Mouse (Mus musculus): Measurements from ENCODE around the gene Cyp1a1. TPM values are rescaled to one million over a fixed set of nuclear protein-coding genes. Genes with fewer than 3 reads are reported as not detected.

Gene Cyp1a1
- total RNA-seq, 1 experiment, result 1.0 TPM

DNA sequence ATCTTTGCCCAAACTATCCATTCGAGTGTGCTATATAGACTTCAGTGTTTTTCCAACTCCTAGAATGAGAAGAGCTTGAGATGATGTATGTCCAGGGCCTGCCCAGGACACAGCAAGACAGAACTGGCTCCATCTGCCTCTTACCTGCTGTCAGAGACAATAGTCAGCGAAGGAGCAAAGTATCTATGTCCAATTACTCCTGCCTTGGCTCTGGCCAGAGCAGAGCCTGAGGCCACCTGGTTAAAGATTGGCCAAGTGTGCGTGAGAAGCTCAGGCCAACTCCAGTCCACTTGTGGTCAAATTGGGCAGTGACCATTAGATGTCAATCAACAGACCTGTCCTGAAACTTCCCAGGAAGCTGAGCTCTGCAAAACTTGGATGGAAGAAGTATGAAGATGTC is 18.2 kb upstream of the Cyp1a1 start:
- TF ChIP-seq ZNF384 (IDR thresholded peaks at IDR 0.05; ENCODE audit: low read depth, low read length) (no peak), MAFK (IDR thresholded peaks at IDR 0.05; ENCODE audit: insufficient read depth, low read depth, low read length) (no peak), HCFC1 (IDR thresholded peaks at IDR 0.05; ENCODE audit: borderline replicate concordance, insufficient read depth, low read length) (no peak), ZC3H11A (IDR thresholded peaks at IDR 0.05; ENCODE audit: borderline replicate concordance, low read depth, low read length) (no peak), CHD2 (IDR thresholded peaks at IDR 0.05; ENCODE audit: low read depth, low read length) (no peak)
- Histone ChIP-seq H3K9ac (ENCODE audit: insufficient read depth, low read depth, low read length, poor library complexity, severe bottlenecking) (no peak overlapping the region), H3K9me3 (ENCODE audit: control insufficient read depth, insufficient read depth, low read depth, low read length) (no peaks in the 10 kb centered on the region), H3K4me3 (ENCODE audit: insufficient read depth in 1 of 2, low read depth in 1 of 2, low read length in 2 of 2, poor library complexity in 1 of 2, severe bottlenecking in 1 of 2) (no peak overlapping the region), H3K4me1 (ENCODE audit: control insufficient read depth in 2 of 2, insufficient read depth in 2 of 2, low read length in 2 of 2, poor library complexity in 1 of 2) (peaks cover 0 to 2% of the 10 kb centered on the region in 2 experiments; a peak in 1 of 4 replicates), H3K27ac (ENCODE audit: insufficient read depth, low read depth, low read length, poor library complexity, severe bottlenecking) (no peak overlapping the region), H3K36me3 (ENCODE audit: control insufficient read depth, insufficient read depth, low read length, poor library complexity, severe bottlenecking) (no peaks in the 10 kb centered on the region)
- no peak for DNase-seq (ENCODE audit: low read depth, low spot score)
- in situ Hi-C loops (cut with MboI; ENCODE audit: low sequenced_read_pairs in 2 of 2, unreplicated experiment in 2 of 2), result no loop called here

DNA sequence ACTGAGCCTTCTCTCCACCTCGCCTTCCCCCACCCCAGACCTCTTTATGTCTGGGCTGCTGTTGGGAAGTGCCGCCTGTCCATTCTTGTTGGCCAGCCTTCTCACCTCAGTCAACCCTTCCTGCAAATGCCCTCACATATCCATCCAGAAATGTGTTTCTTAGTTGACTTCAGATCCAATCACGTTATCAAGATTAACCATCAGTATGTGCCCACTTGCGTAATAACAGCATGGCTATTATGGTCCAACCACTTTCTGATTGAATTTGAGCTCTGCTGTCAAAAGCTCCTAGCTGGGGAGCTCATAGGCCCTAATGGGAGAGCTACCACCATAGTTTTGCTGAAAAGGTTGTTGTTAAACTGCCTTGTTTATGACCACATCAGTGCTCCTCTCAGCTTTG is 16.7 kb upstream of the Cyp1a1 start:
- peaks cover 0 to 2% of the 10 kb centered on the region in 2 experiments; a peak in 1 of 4 replicates for H3K4me1 ChIP-seq (ENCODE audit: control insufficient read depth in 2 of 2, insufficient read depth in 2 of 2, low read length in 2 of 2, poor library complexity in 1 of 2)
- no peak overlapping the region for H3K27ac ChIP-seq (ENCODE audit: insufficient read depth, low read depth, low read length, poor library complexity, severe bottlenecking)
- no peak overlapping the region for H3K4me3 ChIP-seq (ENCODE audit: insufficient read depth in 1 of 2, low read depth in 1 of 2, low read length in 2 of 2, poor library complexity in 1 of 2, severe bottlenecking in 1 of 2)
- no peak overlapping the region for H3K9ac ChIP-seq (ENCODE audit: insufficient read depth, low read depth, low read length, poor library complexity, severe bottlenecking)
- H3K36me3 ChIP-seq (ENCODE audit: control insufficient read depth, insufficient read depth, low read length, poor library complexity, severe bottlenecking), result no peaks in the 10 kb centered on the region
- in situ Hi-C loops (cut with MboI; ENCODE audit: low sequenced_read_pairs in 2 of 2, unreplicated experiment in 2 of 2), result no loop called here
- TF ChIP-seq CHD2 (IDR thresholded peaks at IDR 0.05; ENCODE audit: low read depth, low read length) (no peak), MAFK (IDR thresholded peaks at IDR 0.05; ENCODE audit: insufficient read depth, low read depth, low read length) (no peak), HCFC1 (IDR thresholded peaks at IDR 0.05; ENCODE audit: borderline replicate concordance, insufficient read depth, low read length) (no peak), ZC3H11A (IDR thresholded peaks at IDR 0.05; ENCODE audit: borderline replicate concordance, low read depth, low read length) (no peak), ZNF384 (IDR thresholded peaks at IDR 0.05; ENCODE audit: low read depth, low read length) (no peak)
- no peaks in the 10 kb centered on the region for H3K9me3 ChIP-seq (ENCODE audit: control insufficient read depth, insufficient read depth, low read depth, low read length)
- no peak for DNase-seq (ENCODE audit: low read depth, low spot score)

DNA sequence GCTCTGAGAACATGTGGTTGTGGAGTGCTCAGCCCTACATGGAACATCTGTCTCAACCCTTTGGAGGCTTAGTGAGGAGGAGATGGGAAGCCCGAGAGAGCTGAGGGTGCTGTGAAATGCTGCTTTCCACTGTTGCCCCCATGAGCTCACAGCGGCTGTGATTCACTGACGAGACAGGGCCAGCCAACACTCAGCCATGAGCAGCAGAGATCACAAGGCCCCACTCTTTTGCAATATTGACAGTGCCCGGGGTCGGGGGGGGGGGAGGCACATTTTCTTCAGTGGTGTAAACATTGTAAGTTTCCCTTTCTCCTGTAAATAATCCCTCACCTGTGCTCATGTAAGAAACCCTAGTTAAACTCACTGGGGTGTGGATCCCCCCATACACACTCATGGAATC is 16.2 kb upstream of the Cyp1a1 start:
- H3K4me3 ChIP-seq (ENCODE audit: insufficient read depth in 1 of 2, low read depth in 1 of 2, low read length in 2 of 2, poor library complexity in 1 of 2, severe bottlenecking in 1 of 2), result no peak overlapping the region
- H3K36me3 ChIP-seq (ENCODE audit: control insufficient read depth, insufficient read depth, low read length, poor library complexity, severe bottlenecking), result no peaks in the 10 kb centered on the region
- in situ Hi-C loops (cut with MboI; ENCODE audit: low sequenced_read_pairs in 2 of 2, unreplicated experiment in 2 of 2), result no loop called here
- TF ChIP-seq CHD2 (IDR thresholded peaks at IDR 0.05; ENCODE audit: low read depth, low read length) (no peak), ZC3H11A (IDR thresholded peaks at IDR 0.05; ENCODE audit: borderline replicate concordance, low read depth, low read length) (no peak), MAFK (IDR thresholded peaks at IDR 0.05; ENCODE audit: insufficient read depth, low read depth, low read length) (no peak), ZNF384 (IDR thresholded peaks at IDR 0.05; ENCODE audit: low read depth, low read length) (no peak), HCFC1 (IDR thresholded peaks at IDR 0.05; ENCODE audit: borderline replicate concordance, insufficient read depth, low read length) (no peak)
- H3K9me3 ChIP-seq (ENCODE audit: control insufficient read depth, insufficient read depth, low read depth, low read length), result no peaks in the 10 kb centered on the region
- no peak overlapping the region for H3K9ac ChIP-seq (ENCODE audit: insufficient read depth, low read depth, low read length, poor library complexity, severe bottlenecking)
- H3K4me1 ChIP-seq (ENCODE audit: control insufficient read depth in 2 of 2, insufficient read depth in 2 of 2, low read length in 2 of 2, poor library complexity in 1 of 2), result peaks cover 0 to 2% of the 10 kb centered on the region in 2 experiments; a peak in 1 of 4 replicates
- no peak overlapping the region for H3K27ac ChIP-seq (ENCODE audit: insufficient read depth, low read depth, low read length, poor library complexity, severe bottlenecking)
- DNase-seq (ENCODE audit: low read depth, low spot score), result no peak

DNA sequence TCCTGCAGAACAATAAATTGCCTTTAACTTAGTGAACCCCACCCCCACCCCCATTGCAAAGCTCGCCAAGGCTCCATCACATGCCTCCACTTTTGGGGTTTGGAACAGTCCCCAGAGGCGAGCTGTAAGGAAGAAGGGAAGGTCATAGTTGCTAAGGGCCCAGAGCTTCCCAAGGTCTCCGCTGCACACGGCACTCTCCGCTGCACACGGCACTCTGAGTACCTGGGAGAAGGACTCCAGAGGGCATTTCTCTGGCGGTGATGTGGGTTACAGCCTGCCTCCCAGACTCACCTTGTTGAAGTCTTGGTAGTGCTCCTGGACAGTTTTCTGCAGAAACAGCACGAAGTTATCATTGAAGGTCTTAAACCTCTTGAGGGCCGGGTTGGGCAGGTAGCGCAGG is 6.3 kb upstream of the Cyp1a1 start:
- in situ Hi-C loops (cut with MboI; ENCODE audit: low sequenced_read_pairs in 2 of 2, unreplicated experiment in 2 of 2), result no loop called here
- Histone ChIP-seq H3K4me1 (ENCODE audit: control insufficient read depth in 2 of 2, insufficient read depth in 2 of 2, low read length in 2 of 2, poor library complexity in 1 of 2) (no peaks in the 10 kb centered on the region), H3K4me3 (ENCODE audit: insufficient read depth in 1 of 2, low read depth in 1 of 2, low read length in 2 of 2, poor library complexity in 1 of 2, severe bottlenecking in 1 of 2) (no peak overlapping the region), H3K9me3 (ENCODE audit: control insufficient read depth, insufficient read depth, low read depth, low read length) (no peaks in the 10 kb centered on the region), H3K9ac (ENCODE audit: insufficient read depth, low read depth, low read length, poor library complexity, severe bottlenecking) (no peak overlapping the region), H3K36me3 (ENCODE audit: control insufficient read depth, insufficient read depth, low read length, poor library complexity, severe bottlenecking) (no peaks in the 10 kb centered on the region), H3K27ac (ENCODE audit: insufficient read depth, low read depth, low read length, poor library complexity, severe bottlenecking) (no peak overlapping the region)
- TF ChIP-seq HCFC1 (IDR thresholded peaks at IDR 0.05; ENCODE audit: borderline replicate concordance, insufficient read depth, low read length) (no peak), CHD2 (IDR thresholded peaks at IDR 0.05; ENCODE audit: low read depth, low read length) (no peak), ZNF384 (IDR thresholded peaks at IDR 0.05; ENCODE audit: low read depth, low read length) (no peak), MAFK (IDR thresholded peaks at IDR 0.05; ENCODE audit: insufficient read depth, low read depth, low read length) (no peak), ZC3H11A (IDR thresholded peaks at IDR 0.05; ENCODE audit: borderline replicate concordance, low read depth, low read length) (no peak)
- no peak for DNase-seq (ENCODE audit: low read depth, low spot score)

DNA sequence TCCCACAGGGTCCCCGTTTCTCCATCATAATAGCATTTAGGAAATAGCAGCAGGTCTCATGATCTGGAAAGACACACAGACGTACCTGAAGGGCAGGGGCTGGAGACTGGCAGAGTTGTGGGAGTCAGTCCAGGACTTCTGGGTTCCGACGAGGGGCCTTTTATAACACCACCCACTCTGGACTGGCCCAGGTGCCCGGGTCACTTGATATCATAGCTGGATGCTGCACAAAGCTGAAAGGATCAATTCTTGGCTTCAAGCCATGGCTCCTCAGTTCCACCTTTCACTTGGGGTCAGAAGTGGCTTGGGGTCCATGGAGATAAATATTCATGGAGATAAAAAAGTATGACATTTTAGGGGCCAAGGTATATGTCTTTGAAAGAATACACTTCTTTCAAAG is 4.2 kb upstream of the Cyp1a1 start, which contains the start of gene Cyp1a2:
Gene Cyp1a2 (minus strand): TSS at position 184 of the 400 bp plus-strand sequence.
- in situ Hi-C loops (cut with MboI; ENCODE audit: low sequenced_read_pairs in 2 of 2, unreplicated experiment in 2 of 2), result no loop called here
- Histone ChIP-seq H3K36me3 (ENCODE audit: control insufficient read depth, insufficient read depth, low read length, poor library complexity, severe bottlenecking) (no peaks in the 10 kb centered on the region), H3K27ac (ENCODE audit: insufficient read depth, low read depth, low read length, poor library complexity, severe bottlenecking) (no peak within 1 kb of the TSS), H3K9ac (ENCODE audit: insufficient read depth, low read depth, low read length, poor library complexity, severe bottlenecking) (no peak within 1 kb of the TSS), H3K4me3 (ENCODE audit: insufficient read depth in 1 of 2, low read depth in 1 of 2, low read length in 2 of 2, poor library complexity in 1 of 2, severe bottlenecking in 1 of 2) (no peak within 1 kb of the TSS), H3K4me1 (ENCODE audit: control insufficient read depth in 2 of 2, insufficient read depth in 2 of 2, low read length in 2 of 2, poor library complexity in 1 of 2) (no peaks in the 10 kb centered on the region), H3K9me3 (ENCODE audit: control insufficient read depth, insufficient read depth, low read depth, low read length) (no peaks in the 10 kb centered on the region)
- DNase-seq (ENCODE audit: low read depth, low spot score), result no peak
- TF ChIP-seq ZC3H11A (IDR thresholded peaks at IDR 0.05; ENCODE audit: borderline replicate concordance, low read depth, low read length) (no peak), CHD2 (IDR thresholded peaks at IDR 0.05; ENCODE audit: low read depth, low read length) (no peak), HCFC1 (IDR thresholded peaks at IDR 0.05; ENCODE audit: borderline replicate concordance, insufficient read depth, low read length) (no peak), MAFK (IDR thresholded peaks at IDR 0.05; ENCODE audit: insufficient read depth, low read depth, low read length) (no peak), ZNF384 (IDR thresholded peaks at IDR 0.05; ENCODE audit: low read depth, low read length) (no peak)

All from ES-E14 (cell line).